Mouse (Mus musculus): ENCODE measurements at regions not wholly inside any gene's neighbourhood (a gene's known extent, or its start where the extent isn't known, plus 50 kb on each side); places are given as distances from the start of the nearest gene placed in this dataset.

DNA sequence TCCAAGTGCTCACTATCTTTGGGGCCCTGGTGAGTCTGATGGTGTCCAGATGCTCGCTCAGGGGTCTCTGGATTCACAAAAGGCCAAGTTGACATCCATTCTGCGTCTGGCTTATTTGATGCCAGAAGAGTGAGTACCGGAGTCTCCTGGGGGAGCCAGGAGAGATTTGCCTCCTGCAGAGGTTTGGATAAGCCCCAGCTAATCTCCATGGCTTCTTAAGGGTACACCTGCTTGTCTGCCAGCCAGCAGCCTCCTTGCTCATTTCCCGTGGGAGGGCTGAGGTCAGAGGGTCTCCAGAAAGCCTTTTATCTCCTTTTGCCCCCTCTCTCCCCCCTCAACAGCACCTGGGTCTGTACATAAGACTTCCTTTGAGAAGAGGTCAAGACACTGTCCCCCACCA is 234.0 kb upstream of the Ubash3b start:
- Histone ChIP-seq H3K36me3 (no peaks in the 10 kb centered on the region), H3K27me3 (no peaks in the 10 kb centered on the region), H3K27ac (no peak overlapping the region), H3K9ac (no peak overlapping the region), H3K4me1 (0 out of 2 replicates have a peak, but pooled peaks cover 3% of the 10 kb centered on the region), H3K4me2 (no peak overlapping the region), H3K4me3 (replicated peaks) (no peak overlapping the region), H3K9me3 (replicated peaks) (no peaks in the 10 kb centered on the region)
- WGBS, result 55% methylated on average over 4 of the region's 4 CpGs
- ATAC-seq (replicated peaks; ENCODE audit: low FRiP score), result no peak

DNA sequence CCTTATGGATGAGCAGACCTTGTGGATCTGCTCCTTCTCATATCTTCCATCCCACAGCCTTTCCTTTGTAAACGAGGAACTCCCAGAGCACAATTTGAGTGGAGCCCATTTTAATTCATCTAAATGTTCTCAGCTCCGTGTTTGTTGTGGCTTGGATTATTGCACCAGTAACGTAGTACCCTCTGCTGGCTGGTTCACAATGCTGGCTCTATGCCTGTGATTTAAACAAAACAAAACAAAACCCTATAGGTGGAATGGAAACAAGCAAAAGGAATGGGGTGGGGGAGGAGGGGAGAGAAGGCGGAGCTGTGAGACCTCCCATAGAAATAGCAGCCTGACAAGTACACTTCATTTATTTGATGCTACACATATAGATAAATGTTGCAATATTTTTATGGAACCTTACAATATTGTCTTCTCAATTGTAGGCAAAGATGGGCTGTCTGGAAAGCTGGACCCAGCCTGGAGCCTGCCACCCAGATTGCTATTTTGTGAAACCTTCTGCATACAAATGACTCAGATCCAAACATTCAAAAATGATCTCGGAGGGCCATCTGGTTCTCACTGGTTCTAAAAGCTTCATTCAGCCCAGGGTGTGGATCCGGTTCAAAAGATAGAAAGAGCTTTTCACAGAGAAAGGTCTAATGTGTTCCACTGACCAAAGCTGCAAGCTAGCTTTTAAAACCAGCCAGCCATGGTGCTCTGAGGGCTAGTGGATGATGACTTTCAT is 230.3 kb upstream of the Ubash3b start:
- H3K27ac ChIP-seq, result no peak overlapping the region
- WGBS, result 63% methylated on average over 6 of the region's 6 CpGs
- no peak for ATAC-seq (replicated peaks; ENCODE audit: low FRiP score)

GRCm38 (mm10) chr9:41379283-41379682 is 217.8 kb upstream of the Ubash3b start:
- Histone ChIP-seq H3K27ac (no peak overlapping the region), H3K36me3 (no peaks in the 10 kb centered on the region), H3K9ac (no peak overlapping the region), H3K4me2 (no peak overlapping the region), H3K4me3 (replicated peaks) (no peak overlapping the region), H3K27me3 (no peaks in the 10 kb centered on the region), H3K9me3 (replicated peaks) (no peaks in the 10 kb centered on the region), H3K4me1 (peaks cover 43% of the 10 kb centered on the region)
- ATAC-seq (replicated peaks; ENCODE audit: low FRiP score), result no peak
- 83% methylated on average over 1 of the region's 1 CpGs for WGBS

More for the DNA sequence above, 230.3 kb upstream of the Ubash3b start:
- Histone ChIP-seq H3K4me1 (0 out of 2 replicates have a peak, but pooled peaks cover 3% of the 10 kb centered on the region), H3K4me3 (replicated peaks) (no peak overlapping the region), H3K9ac (no peak overlapping the region), H3K9me3 (replicated peaks) (no peaks in the 10 kb centered on the region), H3K27me3 (no peaks in the 10 kb centered on the region), H3K4me2 (no peak overlapping the region), H3K36me3 (no peaks in the 10 kb centered on the region)

DNA sequence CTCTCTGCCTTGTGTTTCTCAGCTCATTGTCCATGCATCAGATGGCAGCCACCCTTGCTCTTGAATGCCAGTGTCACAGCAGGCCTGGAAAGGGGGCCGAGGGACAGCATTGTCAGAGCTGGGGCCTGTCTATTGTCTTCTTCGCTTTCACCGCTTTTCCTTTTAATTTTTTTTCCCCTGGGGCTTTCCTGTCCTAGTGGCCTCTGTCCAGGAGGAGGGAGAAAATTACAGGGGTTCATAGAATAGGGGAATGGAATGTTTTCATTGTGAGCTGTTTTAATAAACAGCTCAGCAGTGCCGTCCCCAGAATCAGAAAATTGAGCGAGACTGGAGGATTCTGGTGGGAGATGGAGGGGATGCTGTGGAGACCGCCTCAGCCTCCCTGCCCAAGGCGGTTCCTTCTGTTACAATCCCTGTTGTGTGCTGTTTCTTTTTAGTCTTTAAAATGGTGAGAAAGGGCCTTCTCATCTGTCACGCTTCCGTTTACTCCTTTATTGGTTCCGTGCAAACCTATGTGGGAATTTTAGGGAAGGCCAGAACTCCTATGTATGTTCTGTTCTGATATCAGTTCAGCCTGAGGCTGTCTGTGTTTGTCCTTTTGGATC is 217.2 kb upstream of the Ubash3b start:
- ATAC-seq (replicated peaks; ENCODE audit: low FRiP score), result no peak
- no peak overlapping the region for H3K4me3 ChIP-seq (replicated peaks)
- peak overlapping the region; percentile 85 for H3K27ac ChIP-seq
- H3K36me3 ChIP-seq, result no peaks in the 10 kb centered on the region
- H3K4me2 ChIP-seq, result no peak overlapping the region
- WGBS, result 58% methylated on average over 10 of the region's 10 CpGs
- no peak overlapping the region for H3K9ac ChIP-seq
- H3K9me3 ChIP-seq (replicated peaks), result no peaks in the 10 kb centered on the region
- H3K4me1 ChIP-seq, result peaks cover 44% of the 10 kb centered on the region
- H3K27me3 ChIP-seq, result no peaks in the 10 kb centered on the region

DNA sequence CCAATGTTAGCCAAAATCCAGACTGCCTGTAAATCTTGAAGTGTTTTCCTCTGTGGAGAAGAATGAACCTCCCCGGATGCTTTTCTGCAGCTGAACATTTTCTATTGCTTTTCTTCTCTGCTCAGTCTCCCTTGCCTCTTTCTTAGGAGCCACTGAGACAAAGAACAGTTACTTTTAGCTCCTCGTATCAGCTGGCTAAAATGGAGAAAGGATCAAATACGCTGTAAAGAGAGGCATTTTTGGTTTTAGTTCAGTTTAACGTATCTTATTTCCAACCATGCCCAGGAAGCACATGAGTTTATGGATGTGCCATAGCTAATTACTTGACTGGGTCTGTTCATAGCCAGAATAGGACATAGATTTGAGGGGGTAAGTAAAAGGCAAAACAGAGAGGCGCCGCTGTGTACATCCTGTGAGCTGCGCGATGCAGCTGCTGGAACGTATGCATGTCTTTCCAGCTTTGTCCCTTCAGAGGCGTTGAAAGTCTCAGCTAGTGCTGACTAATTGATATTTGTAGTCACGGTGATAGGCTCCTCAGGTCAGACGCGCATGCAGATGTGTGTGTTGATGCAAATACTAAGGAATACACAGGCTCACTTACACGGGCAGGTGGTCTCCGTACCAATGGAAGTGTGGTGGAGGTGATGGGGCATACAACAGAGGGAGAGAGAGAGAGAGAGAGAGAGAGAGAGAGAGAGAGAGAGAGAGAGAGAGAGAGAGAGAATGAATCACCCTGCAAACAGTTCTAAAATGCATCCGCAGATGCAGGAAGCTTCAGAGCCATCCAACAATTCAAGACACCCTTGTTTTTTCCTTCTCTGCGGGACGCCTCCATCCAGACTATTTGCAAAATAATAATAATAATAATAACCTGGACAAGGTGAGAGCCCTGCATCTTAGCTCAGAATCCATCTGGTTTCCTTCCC is 216.5 kb upstream of the Ubash3b start:
- peak overlapping the region; percentile 85 for H3K27ac ChIP-seq
- peaks cover 44% of the 10 kb centered on the region for H3K4me1 ChIP-seq
- peak overlapping the region; percentile 21; the same call in 1 of the 2 replicates for H3K9ac ChIP-seq
- ATAC-seq (replicated peaks; ENCODE audit: low FRiP score), result no peak; the same call in 1 of the 2 replicates
- no peaks in the 10 kb centered on the region for H3K9me3 ChIP-seq (replicated peaks)
- no peak overlapping the region for H3K4me3 ChIP-seq (replicated peaks)
- no peaks in the 10 kb centered on the region for H3K27me3 ChIP-seq
- WGBS, result 52% methylated on average over 18 of the region's 18 CpGs
- no peaks in the 10 kb centered on the region for H3K36me3 ChIP-seq
- H3K4me2 ChIP-seq, result peak overlapping the region; percentile 24

- H3K4me2 ChIP-seq, result peak overlapping the region; percentile 72
- no peak for ATAC-seq (replicated peaks; ENCODE audit: low FRiP score)
- peak overlapping the region; percentile 85 for H3K27ac ChIP-seq
These were observed 215.6 kb upstream of the Ubash3b start for GRCm38 (mm10) chr9:41376948-41377700.

GRCm38 (mm10) chr9:41375984-41376651 is 214.6 kb upstream of the Ubash3b start:
- peak overlapping the region; percentile 47; the same call in 1 of the 2 replicates for H3K9ac ChIP-seq
- peaks cover 44% of the 10 kb centered on the region for H3K4me1 ChIP-seq
- no peaks in the 10 kb centered on the region for H3K9me3 ChIP-seq (replicated peaks)
- peak overlapping the region; percentile 72 for H3K4me2 ChIP-seq
- peak overlapping the region; percentile 35 for H3K4me3 ChIP-seq (replicated peaks)
- no peaks in the 10 kb centered on the region for H3K36me3 ChIP-seq
- peak overlapping the region; percentile 45; the same call in 1 of the 2 replicates for H3K27ac ChIP-seq
- H3K27me3 ChIP-seq, result no peaks in the 10 kb centered on the region
- ATAC-seq (replicated peaks; ENCODE audit: low FRiP score), result no peak
- 9% methylated on average over 24 of the region's 24 CpGs for WGBS

More at GRCm38 (mm10) chr9:41376948-41377700, 215.6 kb upstream of the Ubash3b start:
- H3K9ac ChIP-seq, result no peak overlapping the region
- H3K36me3 ChIP-seq, result no peaks in the 10 kb centered on the region
- WGBS, result 45% methylated on average over 8 of the region's 8 CpGs
- no peak overlapping the region; the same call in 1 of the 2 replicates for H3K4me3 ChIP-seq (replicated peaks)
- peaks cover 44% of the 10 kb centered on the region for H3K4me1 ChIP-seq
- H3K27me3 ChIP-seq, result no peaks in the 10 kb centered on the region
- H3K9me3 ChIP-seq (replicated peaks), result no peaks in the 10 kb centered on the region

GRCm38 (mm10) chr9:41374591-41375481 is 213.3 kb upstream of the Ubash3b start:
- no peak for ATAC-seq (replicated peaks; ENCODE audit: low FRiP score)
- H3K4me1 ChIP-seq, result peaks cover 44% of the 10 kb centered on the region
- H3K36me3 ChIP-seq, result no peaks in the 10 kb centered on the region
- H3K27me3 ChIP-seq, result no peaks in the 10 kb centered on the region
- no peak overlapping the region for H3K4me2 ChIP-seq
- peak overlapping the region; percentile 42 for H3K27ac ChIP-seq
- no peaks in the 10 kb centered on the region for H3K9me3 ChIP-seq (replicated peaks)
- no peak overlapping the region for H3K4me3 ChIP-seq (replicated peaks)
- WGBS, result 37% methylated on average over 14 of the region's 14 CpGs
- no peak overlapping the region for H3K9ac ChIP-seq

GRCm38 (mm10) chr9:41366405-41366804 is 204.9 kb upstream of the Ubash3b start:
- Histone ChIP-seq H3K4me2 (no peak overlapping the region), H3K36me3 (no peaks in the 10 kb centered on the region), H3K9ac (no peak overlapping the region), H3K9me3 (replicated peaks) (no peaks in the 10 kb centered on the region), H3K4me3 (replicated peaks) (no peak overlapping the region), H3K4me1 (0 out of 2 replicates have a peak, but pooled peaks cover 4% of the 10 kb centered on the region), H3K27ac (no peak overlapping the region), H3K27me3 (no peaks in the 10 kb centered on the region)
- ATAC-seq (replicated peaks; ENCODE audit: low FRiP score), result no peak
- 67% methylated on average over 3 of the region's 3 CpGs for WGBS

DNA sequence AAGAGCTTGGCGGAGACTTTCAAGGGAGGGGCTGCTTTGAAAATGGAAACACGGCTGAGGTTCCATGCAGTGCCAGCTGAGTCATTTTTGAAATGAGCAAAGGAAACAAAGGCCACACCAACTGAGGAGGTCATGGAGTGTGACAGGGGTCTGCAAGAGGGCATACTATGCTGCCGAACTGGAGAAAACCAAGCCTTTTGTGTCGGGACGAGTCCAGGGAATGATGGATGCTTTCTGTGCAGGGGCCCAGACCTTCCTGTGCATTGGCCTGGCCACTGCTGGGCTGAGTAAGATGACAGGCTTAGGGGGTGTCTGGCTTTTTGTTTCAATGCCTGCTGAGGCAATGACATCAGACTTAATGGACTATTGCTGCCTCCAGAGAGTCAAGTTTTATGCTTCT is 203.8 kb upstream of the Ubash3b start:
- H3K9me3 ChIP-seq (replicated peaks), result no peaks in the 10 kb centered on the region
- 0 out of 2 replicates have a peak, but pooled peaks cover 4% of the 10 kb centered on the region for H3K4me1 ChIP-seq
- H3K4me2 ChIP-seq, result no peak overlapping the region
- H3K9ac ChIP-seq, result no peak overlapping the region
- 22% methylated on average over 5 of the region's 5 CpGs for WGBS
- 0 out of 2 replicates have a peak overlapping the region, but pooled peaks have one; percentile 7 for H3K27ac ChIP-seq
- H3K27me3 ChIP-seq, result no peaks in the 10 kb centered on the region
- no peak overlapping the region for H3K4me3 ChIP-seq (replicated peaks)
- no peaks in the 10 kb centered on the region for H3K36me3 ChIP-seq
- 0 out of 2 replicates have a peak, but pooled peaks have one; percentile 40 for ATAC-seq (replicated peaks; ENCODE audit: low FRiP score)

Measured in kidney, embryonic 15.5 days (tissue).